Mouse (Mus musculus) olfactory bulb, adult 2 months (tissue): Measurements from ENCODE around the gene Pdk2. TPM values are rescaled to one million over a fixed set of nuclear protein-coding genes. Genes with fewer than 3 reads are reported as not detected.

ENCODE experiments used
- H3K27ac ChIP-seq: fragments of 200-500 bp; 2 replicates; pipeline ENCODE4 v1.5.1; 2012; ENCODE audit warnings: low read depth, low read length; ENCODE audit not compliant: insufficient read depth
- H3K4me1 ChIP-seq: fragments of 200-500 bp; 2 replicates; pipeline ENCODE4 v1.6.1; 2012; ENCODE audit warnings: low read length; ENCODE audit not compliant: control insufficient read depth, insufficient read depth
- H3K4me3 ChIP-seq: fragments of 200-500 bp; 2 replicates; pipeline ENCODE4 v1.5.1; 2012; ENCODE audit warnings: mild to moderate bottlenecking, low read depth, low read length, moderate library complexity; ENCODE audit not compliant: insufficient read depth
- CTCF ChIP-seq: fragments of 200-500 bp; IDR thresholded peaks from 2 replicates; pipeline ENCODE4 v1.5.1; 2012; ENCODE audit warnings: low read depth, mild to moderate bottlenecking, low read length, moderate library complexity; ENCODE audit not compliant: insufficient read depth
- POLR2A ChIP-seq: fragments of 200-500 bp; IDR thresholded peaks from 2 replicates; pipeline ENCODE4 v1.6.1; 2012; ENCODE audit warnings: mild to moderate bottlenecking, low read depth, low read length, moderate library complexity; ENCODE audit not compliant: insufficient read depth
- WGBS: fragments of 180-500 bp; shearing (Covaris S2); methylation state at CpG from one replicate; pipeline ENCODE4 v1.1.7; 2018; 5-methylcytosine and 5-hydroxymethylcytosine counted together
- polyA plus RNA-seq: library from polyadenylated mRNA; stranded (reverse); fragments of >200 nt; gene quantifications from 2 replicates; pipeline ENCODE4 v1.2.4, GENCODE M21; 2012; ENCODE audit warnings: low replicate concordance; ENCODE audit not compliant: missing spikeins, insufficient read depth, insufficient read length

The Pdk2 gene
- polyA plus RNA-seq, 1 experiment: not detected

DNA sequence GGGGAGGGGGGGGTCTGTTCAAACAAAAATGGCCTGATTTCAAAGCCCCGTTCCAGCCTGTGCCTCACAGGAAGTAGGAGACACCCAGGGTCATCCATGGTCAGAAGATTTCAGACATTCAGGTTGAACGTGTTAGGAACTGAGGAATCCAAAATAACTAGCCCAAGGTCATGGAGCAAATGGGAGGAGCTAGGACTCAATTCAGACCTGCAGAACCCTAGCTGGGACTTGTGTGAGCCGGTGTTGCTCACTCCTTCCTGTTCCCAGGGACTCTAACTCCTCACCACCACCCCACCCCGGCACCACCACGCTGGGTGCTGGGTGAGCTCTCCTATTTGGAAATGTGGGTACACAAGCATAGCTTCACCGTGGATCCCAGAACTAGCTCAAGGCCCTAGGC lies 53.8 kb downstream of the Pdk2 start:
- H3K4me3 ChIP-seq: no peak overlapping the region
- TF ChIP-seq POLR2A (no peak), CTCF (no peak)
- H3K4me1 ChIP-seq: peaks cover 22% of the 10 kb centered on the region
- 65% methylated on average over 6 of the region's 6 CpGs for WGBS
- no peak overlapping the region for H3K27ac ChIP-seq

DNA sequence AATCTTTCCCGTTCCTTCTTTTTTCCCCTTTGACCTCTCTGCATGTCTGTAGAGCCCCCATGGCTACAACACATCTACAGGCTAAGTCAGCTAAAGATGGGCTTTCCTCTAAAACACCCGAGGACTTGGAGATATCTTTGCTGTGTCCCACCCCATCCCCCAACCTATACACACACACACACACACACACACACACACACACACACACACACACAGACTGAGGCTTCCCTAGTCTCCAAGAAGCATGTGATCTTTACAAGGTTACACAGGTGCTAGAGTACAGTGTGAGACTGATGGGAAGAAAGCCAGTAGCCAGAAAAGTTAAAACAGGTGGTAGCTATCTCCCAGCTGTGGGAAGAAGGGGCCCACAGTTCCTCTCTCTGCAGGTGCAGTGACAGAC lies 54.7 kb downstream of the Pdk2 start:
- H3K4me1 ChIP-seq: peaks cover 22% of the 10 kb centered on the region
- no peak overlapping the region for H3K4me3 ChIP-seq
- H3K27ac ChIP-seq: no peak overlapping the region
- TF ChIP-seq CTCF (no peak), POLR2A (no peak)
- WGBS: 76% methylated on average over 2 of the region's 2 CpGs

DNA sequence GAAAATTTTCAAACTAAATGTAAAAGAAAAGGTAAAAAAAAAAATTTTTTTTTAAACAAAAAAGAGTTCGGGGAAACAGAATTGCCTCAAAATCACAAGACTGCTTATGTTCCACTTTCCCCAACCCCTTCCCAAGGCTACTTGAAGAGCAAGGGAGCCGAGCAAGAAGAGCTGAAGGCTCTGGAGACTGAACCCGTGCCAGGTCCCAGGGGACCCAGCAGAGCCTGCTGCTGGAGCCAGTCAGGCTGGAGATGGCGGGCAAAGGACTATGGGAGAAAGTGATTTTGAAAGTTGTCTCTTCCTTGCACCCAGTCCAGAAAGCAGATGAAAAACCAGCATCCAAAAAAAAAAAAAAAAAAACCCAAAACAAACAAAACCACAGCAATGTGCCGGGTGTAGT lies 55.3 kb downstream of the Pdk2 start:
- WGBS: 79% methylated on average over 5 of the region's 5 CpGs
- TF ChIP-seq CTCF (no peak), POLR2A (no peak)
- Histone ChIP-seq H3K27ac (no peak overlapping the region), H3K4me1 (peaks cover 22% of the 10 kb centered on the region), H3K4me3 (no peak overlapping the region)

DNA sequence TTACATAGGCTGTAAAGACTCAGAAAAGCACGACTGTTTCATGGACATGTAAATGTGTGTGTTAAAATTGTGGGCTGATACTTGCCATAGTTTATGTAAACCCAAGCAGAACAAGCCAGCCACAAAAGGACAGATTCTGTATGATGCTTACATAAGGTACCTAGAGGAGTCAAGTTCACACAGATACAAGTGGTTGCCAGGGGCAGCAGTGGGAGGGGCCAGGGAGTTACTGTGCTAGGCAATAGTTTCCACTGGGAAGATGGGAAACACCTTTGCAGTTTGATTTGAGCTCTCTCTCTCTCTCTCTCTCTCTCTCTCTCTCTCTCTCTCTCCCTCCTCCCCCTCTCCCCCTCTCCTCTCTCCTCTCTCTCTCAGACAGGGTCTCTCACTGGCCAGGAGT lies 56.0 kb downstream of the Pdk2 start:
- H3K4me1 ChIP-seq: peaks cover 19% of the 10 kb centered on the region
- H3K4me3 ChIP-seq: no peak overlapping the region
- 33% methylated on average over 1 of the region's 1 CpGs for WGBS
- no peak overlapping the region for H3K27ac ChIP-seq
- TF ChIP-seq CTCF (no peak), POLR2A (no peak)

DNA sequence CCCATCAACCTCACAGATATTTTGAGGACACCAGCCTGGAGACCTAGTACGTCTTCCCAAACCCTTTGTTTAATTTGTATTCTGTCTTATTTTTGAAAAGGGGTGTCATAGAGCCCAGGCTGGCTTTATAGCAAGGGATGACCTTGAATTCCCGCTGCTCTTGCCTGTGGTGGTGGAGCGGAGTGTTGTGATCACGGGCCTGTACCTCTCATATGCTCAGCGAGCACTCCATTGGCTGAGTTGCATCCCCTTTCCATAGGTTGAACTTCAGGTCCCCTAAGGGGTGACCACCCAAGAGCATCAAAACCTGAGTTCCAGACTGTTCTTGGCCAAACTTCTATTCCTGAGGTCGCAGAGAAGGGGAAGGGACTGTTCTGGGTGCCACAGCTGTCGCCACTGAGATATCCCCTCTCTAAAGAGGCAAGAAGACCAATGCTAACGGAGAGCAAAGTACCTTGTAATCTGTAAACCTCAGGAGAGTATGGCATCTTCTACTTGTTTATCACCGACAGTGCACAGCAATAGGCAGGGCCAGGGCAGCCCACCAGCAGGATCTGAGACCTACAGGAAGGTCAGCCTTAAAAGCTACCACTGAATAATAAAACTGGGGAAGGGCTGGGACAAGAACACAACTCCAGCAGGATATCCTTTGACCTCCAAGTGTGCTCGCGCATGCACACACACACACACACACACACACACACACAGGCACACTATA lies 61.5 kb downstream of the Pdk2 start:
- 74% methylated on average over 11 of the region's 11 CpGs for WGBS
- Histone ChIP-seq H3K4me3 (no peak overlapping the region), H3K4me1 (peaks cover 4% of the 10 kb centered on the region), H3K27ac (peak overlapping the region; percentile 62; the same call in 1 of the 2 replicates)
- TF ChIP-seq POLR2A: no peak
- no peak for TF ChIP-seq CTCF

DNA sequence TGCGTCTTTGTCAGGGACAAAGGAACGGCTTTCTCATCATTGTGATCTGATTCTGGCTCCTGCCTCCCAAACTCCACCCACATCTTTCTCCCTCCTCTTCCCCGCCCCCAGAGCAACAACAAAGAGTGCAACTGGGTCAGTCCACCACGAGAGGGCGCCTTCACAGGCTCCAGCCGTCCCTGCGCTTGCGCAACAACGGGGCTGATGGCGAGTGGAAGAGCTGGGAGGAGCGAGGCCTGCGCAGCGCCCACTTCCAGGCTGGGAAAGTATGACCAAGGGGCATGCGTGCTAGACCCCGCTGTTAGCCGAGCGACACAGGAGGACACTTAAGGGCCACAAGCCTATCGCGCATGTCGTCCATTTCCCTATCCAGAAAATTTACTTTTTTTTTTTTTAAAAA lies 62.2 kb downstream of the Pdk2 start:
- Histone ChIP-seq H3K27ac (peak overlapping the region; percentile 62), H3K4me1 (peaks cover 4% of the 10 kb centered on the region)
- under 1% methylated on average over 20 of the region's 20 CpGs for WGBS

DNA sequence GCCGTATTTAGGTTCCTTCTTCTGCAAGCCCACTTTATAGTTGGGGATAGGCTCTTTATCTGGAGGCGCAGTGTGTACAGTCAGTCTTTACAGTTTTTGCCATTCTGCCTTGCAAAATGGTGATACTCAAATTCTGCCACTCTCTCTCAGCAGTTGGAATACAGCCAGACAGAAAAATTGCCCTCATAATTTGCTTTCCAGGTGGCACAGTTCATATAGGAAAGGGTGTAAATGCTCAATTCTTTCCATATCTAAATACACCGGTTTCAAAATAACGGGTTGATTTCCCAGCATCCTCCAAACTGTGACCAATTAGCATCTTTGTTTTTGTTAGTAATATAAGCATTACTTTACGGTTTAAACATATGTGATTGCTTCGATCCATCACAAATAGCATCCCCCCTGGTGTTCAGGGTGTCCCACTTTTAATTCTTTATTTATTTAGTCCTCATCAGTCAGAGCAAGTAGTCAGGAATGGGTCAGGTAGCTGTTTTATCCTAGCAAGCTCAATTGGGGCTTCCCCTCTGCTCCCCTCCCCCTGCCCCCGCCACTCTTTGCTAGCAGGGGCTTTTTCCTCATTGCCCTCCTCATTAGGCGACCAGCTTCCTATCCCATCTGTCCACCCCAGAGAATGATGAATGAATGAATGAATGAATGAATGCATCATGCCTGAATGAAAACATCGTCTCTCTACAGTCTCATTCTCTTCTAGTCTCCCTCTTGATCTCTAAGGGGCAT lies 62.8 kb downstream of the Pdk2 start:
- peaks cover 5% of the 10 kb centered on the region for H3K4me1 ChIP-seq
- H3K27ac ChIP-seq: peak overlapping the region; percentile 55; the same call in 1 of the 2 replicates
- WGBS: 28% methylated on average over 9 of the region's 9 CpGs
- peak overlapping the region; percentile 17; the same call in 1 of the 2 replicates for H3K4me3 ChIP-seq
- TF ChIP-seq POLR2A (no peak), CTCF (no peak)

More for the DNA sequence above, 62.2 kb downstream of the Pdk2 start:
- peak; percentile 89 for TF ChIP-seq CTCF
- TF ChIP-seq POLR2A: peak; percentile 54; the same call in 1 of the 2 replicates
- peak overlapping the region; percentile 35 for H3K4me3 ChIP-seq

Other genes with a start within 250 kb of the Pdk2 start
- gene Col1a1, start 105.1 kb downstream of the Pdk2 start, polyA plus RNA-seq: not detected in 2 replicates
- gene Hils1, start 73.8 kb downstream of the Pdk2 start, polyA plus RNA-seq: not detected in 2 replicates
- gene Sgca, start 65.0 kb downstream of the Pdk2 start, polyA plus RNA-seq: not detected in 2 replicates
- gene Ppp1r9b, start 50.3 kb downstream of the Pdk2 start, polyA plus RNA-seq: 129 TPM in 1 of 2 replicates, not detected in the other
- not detected in 2 replicates for gene Samd14, start 31.5 kb downstream of the Pdk2 start, polyA plus RNA-seq
- gene Itga3, start 35.4 kb upstream of the Pdk2 start, polyA plus RNA-seq: not detected in 2 replicates
- not detected in 2 replicates for gene Dlx3, start 78.8 kb upstream of the Pdk2 start, polyA plus RNA-seq
- gene Dlx4, start 104.9 kb upstream of the Pdk2 start, polyA plus RNA-seq: not detected in 2 replicates
- gene Tac4, start 220.2 kb upstream of the Pdk2 start, polyA plus RNA-seq: not detected in 2 replicates